Mouse (Mus musculus) stomach, embryonic 14.5 days (tissue): ENCODE results near the gene Tor2a. TPM values are rescaled to one million over a fixed set of nuclear protein-coding genes. Genes with fewer than 3 reads are reported as not detected.

Experiments used
- ATAC-seq: fragments of 200-750 bp; cut with Nextera tagmentation; 2 replicates; pipeline ENCODE4 v1.8.0; 2017; ENCODE audit warnings: low read depth, moderate TSS enrichment; ENCODE audit not compliant: insufficient number of reproducible peaks, insufficient read depth, low FRiP score
- H3K27ac ChIP-seq: fragments of 300-500 bp; sonication (generic); 2 replicates; pipeline ENCODE4 v1.5.1; 2014; ENCODE audit warnings: mild to moderate bottlenecking, low read length, moderate library complexity, mixed read lengths
- H3K27me3 ChIP-seq: fragments of 300-500 bp; sonication (generic); 2 replicates; pipeline ENCODE4 v1.6.1; 2014; ENCODE audit warnings: low read length, control low read depth, mixed read lengths; ENCODE audit not compliant: control insufficient read depth, insufficient read depth
- H3K36me3 ChIP-seq: fragments of 300-500 bp; sonication (generic); 2 replicates; pipeline ENCODE4 v1.6.1; 2014; ENCODE audit warnings: mild to moderate bottlenecking, control low read depth, low read length, moderate library complexity, mixed read lengths; ENCODE audit not compliant: control insufficient read depth, insufficient read depth
- H3K4me1 ChIP-seq: fragments of 300-500 bp; sonication (generic); 2 replicates; pipeline ENCODE4 v1.6.1; 2014; ENCODE audit warnings: low read length, control low read depth, mixed read lengths; ENCODE audit not compliant: control insufficient read depth, insufficient read depth
- H3K4me2 ChIP-seq: fragments of 300-500 bp; sonication (generic); replicated peaks from 2 replicates; pipeline ENCODE4 v1.6.1; 2014; ENCODE audit warnings: low read depth, low read length, control low read depth
- H3K4me3 ChIP-seq: fragments of 300-500 bp; sonication (generic); 2 replicates; pipeline ENCODE4 v1.5.1; 2014; ENCODE audit warnings: low read depth, low read length, control low read depth
- H3K9ac ChIP-seq: fragments of 300-500 bp; sonication (generic); replicated peaks from 2 replicates; pipeline ENCODE4 v1.6.1; 2014; ENCODE audit warnings: low read depth, mild to moderate bottlenecking, control low read depth, low read length, moderate library complexity, mixed read lengths
- H3K9me3 ChIP-seq: fragments of 300-500 bp; sonication (generic); 2 replicates; pipeline ENCODE4 v1.6.1; 2016; ENCODE audit warnings: low read depth, low read length, control low read depth; ENCODE audit not compliant: control insufficient read depth
- WGBS: fragments of 180-500 bp; shearing (Covaris S2); extraction: QIAGEN DNeasy Blood & Tissue Kit; methylation state at CpG from one replicate; pipeline ENCODE4 v1.1.7; 2014; 5-methylcytosine and 5-hydroxymethylcytosine counted together
- polyA plus RNA-seq: library from polyadenylated mRNA; unstranded; fragments of >200 nt; fragmentation: Nextera tagmentation; extraction: Ambion mirVana; gene quantifications from 2 replicates; pipeline ENCODE4 v1.2.1, GENCODE M21; 2014

The Tor2a gene
- polyA plus RNA-seq, 1 experiment from 2014 or later = 71.3 TPM

DNA sequence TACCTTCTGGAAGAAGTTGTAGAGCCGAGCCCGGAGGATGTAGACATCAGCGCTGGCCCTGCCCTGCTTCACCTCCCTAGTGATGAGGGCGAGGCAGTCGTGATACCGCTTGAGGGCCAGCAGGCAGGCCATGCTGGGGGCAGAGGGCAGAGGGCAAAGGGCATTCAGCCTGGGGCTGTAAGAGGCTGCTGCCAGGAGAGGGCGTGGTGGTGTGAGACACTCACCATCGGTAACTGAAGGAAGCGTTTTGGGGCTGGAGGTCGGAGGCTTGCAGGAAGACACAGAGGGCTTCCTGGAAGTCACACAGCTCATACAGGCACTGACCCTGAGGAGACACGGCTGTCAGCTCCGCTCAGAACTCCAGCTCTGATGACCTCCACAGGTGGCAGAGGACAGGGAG lies 14.9 kb downstream of the Tor2a start:
- no peak overlapping the region for H3K9ac ChIP-seq
- WGBS = 30% methylated on average over 12 of the region's 12 CpGs
- no peak overlapping the region for H3K27ac ChIP-seq
- no peak overlapping the region for H3K4me2 ChIP-seq
- H3K36me3 ChIP-seq = no peaks in the 10 kb centered on the region
- H3K27me3 ChIP-seq = no peaks in the 10 kb centered on the region
- H3K4me3 ChIP-seq = no peak overlapping the region
- ATAC-seq = no peak
- H3K4me1 ChIP-seq = no peaks in the 10 kb centered on the region
- no peaks in the 10 kb centered on the region for H3K9me3 ChIP-seq

DNA sequence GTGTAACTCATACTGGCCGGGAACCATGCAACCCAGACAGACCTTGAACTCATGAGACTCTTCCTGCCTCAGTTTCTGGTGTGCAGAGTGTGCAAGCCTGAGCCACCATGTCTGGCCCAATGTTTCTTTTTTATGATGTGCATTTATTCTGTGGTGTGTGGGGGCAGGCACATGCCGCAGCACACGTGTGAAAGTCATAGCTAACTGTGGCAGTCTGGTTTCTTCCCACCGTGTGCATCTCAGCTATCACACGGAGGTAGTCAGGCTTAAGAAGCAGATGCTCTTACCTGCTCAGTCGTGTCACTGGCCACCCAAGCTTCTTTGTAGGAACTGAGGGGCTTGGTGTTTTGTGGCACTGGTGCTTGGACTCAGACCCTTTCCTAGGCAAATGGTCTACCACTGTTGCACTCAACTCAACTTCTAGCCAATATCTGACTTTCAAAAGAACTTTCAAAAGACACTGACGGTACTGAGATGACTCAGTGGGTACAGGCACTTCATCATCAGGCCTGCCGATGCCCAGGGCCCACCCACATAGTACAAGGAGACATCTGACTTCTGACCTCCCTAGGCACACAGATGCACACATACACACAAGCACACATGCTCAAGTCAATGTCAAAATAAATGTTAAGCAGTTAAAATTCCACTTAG lies 15.7 kb downstream of the Tor2a start:
- WGBS = 75% methylated on average over 8 of the region's 8 CpGs

DNA sequence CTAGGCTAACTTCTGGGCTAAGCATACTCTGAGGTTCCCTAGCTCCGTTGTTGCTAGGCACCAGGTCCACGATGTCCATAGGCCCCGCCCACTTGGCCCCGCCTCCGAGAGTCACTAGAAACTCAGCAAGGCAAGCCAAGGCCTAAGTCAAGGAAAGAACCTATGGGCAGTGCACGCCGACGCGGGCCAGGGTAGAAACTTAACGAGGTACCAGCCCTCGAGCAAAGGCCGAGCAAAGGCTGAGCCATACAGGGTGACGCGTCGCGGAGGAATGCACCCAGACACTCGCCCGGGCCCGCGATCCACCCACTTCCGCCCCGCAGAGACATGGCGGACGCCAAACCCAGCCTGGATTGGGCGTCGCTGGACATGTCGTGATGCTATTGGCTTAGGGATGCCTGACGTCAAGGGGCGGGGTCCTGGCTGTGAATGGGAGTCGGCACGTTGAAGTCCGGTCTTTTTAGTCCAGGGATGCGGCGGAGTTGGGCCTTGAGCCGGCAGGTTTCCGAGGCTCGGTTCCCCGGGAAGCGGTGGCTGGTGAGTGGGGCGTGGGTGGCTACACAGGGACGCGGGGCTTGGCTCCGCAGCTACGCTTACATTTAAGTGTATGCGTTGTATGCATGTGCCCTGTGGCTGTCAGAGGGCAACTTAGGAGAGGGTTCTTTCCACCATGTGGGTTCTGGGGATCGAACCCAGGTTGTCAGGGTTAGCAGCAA lies 18.5 kb downstream of the Tor2a start, which contains the start of the genes Ttc16 and Ptrh1:
Gene Ttc16, minus strand, starts transcription at position 275 of the 716 bp plus-strand sequence.
Gene Ptrh1, plus strand, starts transcription at position 428 of the 716 bp plus-strand sequence.
- no peaks in the 10 kb centered on the region for H3K4me1 ChIP-seq
- 0 out of 2 replicates have a peak within 1 kb of the TSS, but pooled peaks have one; percentile 23 for H3K27ac ChIP-seq
- no peaks in the 10 kb centered on the region for H3K27me3 ChIP-seq
- peak within 1 kb of the TSS; percentile 76 for H3K4me2 ChIP-seq
- no peaks in the 10 kb centered on the region for H3K9me3 ChIP-seq
- H3K36me3 ChIP-seq = no peaks in the 10 kb centered on the region
- H3K9ac ChIP-seq = 0 out of 2 replicates have a peak within 1 kb of the TSS, but pooled peaks have one; percentile 10
- peak; percentile 96 for ATAC-seq
- WGBS = under 1% methylated on average over 46 of the region's 46 CpGs
- peak within 1 kb of the TSS; percentile 51 for H3K4me3 ChIP-seq

More for the DNA sequence above, 15.7 kb downstream of the Tor2a start:
- H3K4me1 ChIP-seq = no peaks in the 10 kb centered on the region
- no peak overlapping the region for H3K27ac ChIP-seq
- no peaks in the 10 kb centered on the region for H3K36me3 ChIP-seq
- H3K27me3 ChIP-seq = no peaks in the 10 kb centered on the region
- no peak overlapping the region for H3K4me3 ChIP-seq
- H3K9ac ChIP-seq = no peak overlapping the region
- no peaks in the 10 kb centered on the region for H3K9me3 ChIP-seq
- H3K4me2 ChIP-seq = no peak overlapping the region
- ATAC-seq = no peak

DNA sequence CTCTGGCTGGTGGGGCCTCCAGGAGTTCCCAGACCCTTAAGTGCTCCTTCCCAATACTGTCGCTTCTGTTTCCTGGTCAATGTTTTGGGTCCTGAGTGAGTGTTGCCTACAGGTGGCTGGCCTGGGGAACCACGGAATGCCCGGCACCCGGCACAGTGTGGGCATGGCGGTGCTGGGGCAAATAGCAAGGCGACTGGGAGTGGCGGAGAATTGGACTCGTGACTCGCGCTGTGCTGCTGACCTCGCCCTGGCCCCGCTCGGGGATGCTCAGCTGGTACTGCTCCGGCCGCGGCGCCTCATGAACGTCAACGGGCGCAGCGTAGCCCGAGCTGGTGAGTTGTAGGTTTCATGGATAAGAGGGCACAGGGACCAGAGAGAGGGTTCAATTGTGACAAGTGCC lies 19.2 kb downstream of the Tor2a start:
- Histone ChIP-seq H3K27me3 (no peaks in the 10 kb centered on the region), H3K4me3 (peak overlapping the region; percentile 51)

DNA sequence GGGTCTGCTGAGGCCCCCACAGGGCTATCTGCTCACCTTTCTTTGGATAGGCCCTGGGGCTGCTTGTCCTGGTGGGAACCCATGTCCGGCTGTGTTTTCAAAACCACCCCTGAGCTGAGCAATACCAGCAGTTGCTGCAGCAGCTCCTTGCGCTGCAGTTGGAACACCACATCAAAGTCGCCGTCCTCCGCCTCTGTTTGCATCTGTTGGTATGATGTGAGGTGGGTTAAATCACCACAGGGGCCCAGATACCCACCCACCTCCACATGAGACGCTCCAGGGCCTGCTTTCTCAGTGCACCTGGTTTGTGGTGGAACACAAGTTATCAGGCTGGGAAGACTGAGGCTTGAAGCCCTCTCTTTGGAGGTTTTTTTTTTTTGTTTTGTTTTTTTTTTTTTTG lies 21.0 kb downstream of the Tor2a start:
- Histone ChIP-seq H3K9ac (no peak overlapping the region), H3K4me2 (no peak overlapping the region), H3K36me3 (no peaks in the 10 kb centered on the region), H3K9me3 (no peaks in the 10 kb centered on the region), H3K4me3 (no peak overlapping the region), H3K27me3 (no peaks in the 10 kb centered on the region), H3K27ac (no peak overlapping the region), H3K4me1 (no peaks in the 10 kb centered on the region)
- 90% methylated on average over 6 of the region's 6 CpGs for WGBS
- ATAC-seq = no peak

More for the DNA sequence above, 19.2 kb downstream of the Tor2a start:
- no peaks in the 10 kb centered on the region for H3K36me3 ChIP-seq
- ATAC-seq = no peak
- H3K9ac ChIP-seq = 0 out of 2 replicates have a peak overlapping the region, but pooled peaks have one; percentile 10
- H3K4me2 ChIP-seq = peak overlapping the region; percentile 76
- 24% methylated on average over 22 of the region's 22 CpGs for WGBS
- H3K4me1 ChIP-seq = no peaks in the 10 kb centered on the region
- no peaks in the 10 kb centered on the region for H3K9me3 ChIP-seq
- H3K27ac ChIP-seq = no peak overlapping the region

DNA sequence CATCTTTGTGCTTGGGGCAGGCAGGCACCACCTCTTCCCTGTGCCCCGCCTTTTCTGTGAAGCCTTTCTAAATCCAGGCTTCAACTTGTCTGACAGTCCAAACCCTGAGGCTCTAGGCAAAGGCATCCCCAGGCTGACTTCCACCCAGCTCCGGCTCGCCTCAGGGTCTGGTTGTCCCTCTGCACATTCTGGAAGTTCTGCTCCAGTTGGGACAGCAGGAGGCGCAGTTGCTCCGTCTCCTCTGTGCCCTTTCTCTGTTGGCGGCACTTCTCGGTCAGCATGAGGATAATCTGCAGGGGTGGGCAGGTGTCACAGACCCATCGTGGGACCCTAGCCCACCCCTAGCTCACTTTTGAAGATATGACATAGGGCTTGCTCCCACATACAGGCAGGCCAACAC lies 22.1 kb downstream of the Tor2a start:
- no peak for ATAC-seq
- Histone ChIP-seq H3K4me3 (no peak overlapping the region), H3K27ac (no peak overlapping the region), H3K36me3 (no peaks in the 10 kb centered on the region), H3K9me3 (no peaks in the 10 kb centered on the region), H3K9ac (0 out of 2 replicates have a peak overlapping the region, but pooled peaks have one; percentile 18), H3K27me3 (no peaks in the 10 kb centered on the region), H3K4me2 (no peak overlapping the region), H3K4me1 (no peaks in the 10 kb centered on the region)
- WGBS = 12% methylated on average over 8 of the region's 8 CpGs

DNA sequence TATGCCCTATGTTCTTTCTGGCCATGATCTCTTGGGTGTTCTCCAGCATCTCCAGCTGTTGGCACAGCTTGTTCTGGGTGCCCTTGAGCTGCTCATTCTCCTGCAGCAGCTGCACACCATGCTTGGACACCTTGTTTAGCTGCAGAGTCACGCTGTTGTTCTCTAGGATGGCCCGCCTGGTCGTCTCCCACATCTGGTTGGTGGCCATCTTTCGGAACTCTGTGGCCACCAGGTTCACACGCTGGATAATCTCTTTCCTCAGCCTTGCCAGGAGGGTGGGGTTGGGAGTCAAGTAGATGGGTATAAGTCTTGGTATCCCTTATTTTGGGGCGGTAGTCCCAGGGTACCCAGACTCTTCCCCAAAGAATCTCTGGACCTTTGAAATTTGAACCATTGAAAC lies 22.7 kb downstream of the Tor2a start:
- Histone ChIP-seq H3K9ac (no peak overlapping the region), H3K4me3 (no peak overlapping the region), H3K4me1 (no peaks in the 10 kb centered on the region), H3K27ac (no peak overlapping the region), H3K9me3 (no peaks in the 10 kb centered on the region), H3K36me3 (no peaks in the 10 kb centered on the region), H3K4me2 (no peak overlapping the region), H3K27me3 (no peaks in the 10 kb centered on the region)
- ATAC-seq = no peak
- 90% methylated on average over 6 of the region's 6 CpGs for WGBS

DNA sequence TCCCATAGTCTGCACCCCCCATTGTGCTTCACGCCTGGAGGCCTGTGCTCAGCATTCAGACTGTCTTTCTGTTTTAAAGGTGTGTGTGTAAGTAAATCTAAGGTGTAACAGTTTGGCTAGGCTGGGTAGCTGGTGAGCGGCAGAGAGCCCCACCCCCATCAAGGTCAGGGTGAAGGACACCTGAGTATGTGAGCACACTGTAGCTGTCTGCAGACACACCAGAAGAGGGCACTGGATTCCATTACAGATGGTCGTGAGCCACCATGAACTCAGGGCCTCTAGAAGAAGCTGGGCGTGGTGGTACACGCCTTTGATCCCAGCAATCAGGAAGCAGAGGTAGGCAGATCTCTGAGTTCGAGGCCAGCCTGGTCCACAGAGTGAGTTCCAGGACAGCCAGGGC lies 24.7 kb downstream of the Tor2a start:
- Histone ChIP-seq H3K9ac (no peak overlapping the region), H3K4me3 (no peak overlapping the region), H3K36me3 (no peaks in the 10 kb centered on the region), H3K4me2 (no peak overlapping the region), H3K27ac (no peak overlapping the region), H3K27me3 (no peaks in the 10 kb centered on the region), H3K4me1 (no peaks in the 10 kb centered on the region), H3K9me3 (no peaks in the 10 kb centered on the region)
- 69% methylated on average over 6 of the region's 6 CpGs for WGBS
- ATAC-seq = no peak
